8 mouse cellular contexts compared by ENCODE assay signal in the genomic region with DNA sequence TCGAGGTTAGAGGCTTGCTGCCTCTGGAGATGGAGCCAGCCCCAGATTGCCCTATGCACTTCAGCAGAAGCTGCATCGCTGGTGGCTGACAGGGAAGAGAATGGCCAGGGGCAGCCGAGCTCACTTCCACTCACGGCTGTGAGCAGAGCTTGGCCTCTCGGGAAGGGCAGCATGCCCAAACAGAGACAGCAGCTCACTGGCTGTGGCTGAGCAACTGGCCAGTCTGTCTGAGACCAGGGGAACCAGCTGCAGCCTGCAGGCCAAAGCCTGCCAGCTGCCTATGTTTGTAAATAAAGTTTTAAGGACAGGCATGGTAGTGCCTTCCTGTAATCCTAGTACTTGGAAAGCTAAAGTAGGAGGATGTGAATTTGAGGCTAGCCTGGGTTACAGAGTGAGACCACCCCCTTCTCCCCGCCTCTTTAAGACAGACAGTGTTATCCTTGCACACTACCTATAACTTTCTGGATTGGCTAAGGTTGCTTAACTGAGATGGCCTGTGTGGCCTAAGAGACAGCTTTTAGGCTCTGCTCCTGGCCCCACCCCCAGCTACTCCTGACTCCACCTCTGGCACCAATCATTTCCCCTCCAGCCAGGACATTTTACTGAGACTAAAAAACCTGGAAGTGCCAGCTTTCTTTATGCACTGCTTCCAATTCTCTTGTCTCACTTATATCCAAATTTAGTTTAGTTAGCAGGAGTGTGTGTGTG. TPM values are rescaled to one million over a fixed set of nuclear protein-coding genes. Genes with fewer than 3 reads are reported as not detected.
A peak's percentile ranks its signal among the peaks of the same experiment; 100 is the strongest.
DNase-seq lines count a peak whose midpoint lies in the region; ATAC-seq and TF ChIP-seq lines count a peak whose summit lies in the region.

No protein-coding gene starts in this region.

- H3K36me3 ChIP-seq in hindbrain, postnatal 0 days (ENCODE audit: insufficient read depth, low read length), result no peaks in the 10 kb centered on the region
- H3K36me3 ChIP-seq in hindbrain, embryonic 16.5 days (ENCODE audit: control insufficient read depth, insufficient read depth, low read length), result no peaks in the 10 kb centered on the region
- peaks cover 4% of the 10 kb centered on the region; the same call in 1 of the 2 replicates for H3K36me3 ChIP-seq in lung, embryonic 14.5 days (ENCODE audit: insufficient read depth)

- H3K9ac ChIP-seq in hindbrain, postnatal 0 days (replicated peaks; ENCODE audit: low read length), result no peak overlapping the region
- H3K9ac ChIP-seq in hindbrain, embryonic 16.5 days (ENCODE audit: low read depth, low read length), result no peak overlapping the region
- no peak overlapping the region for H3K9ac ChIP-seq in lung, embryonic 14.5 days

- 39% methylated on average over 6 of the region's 6 CpGs for WGBS in hindbrain, postnatal 0 days
- 49% methylated on average over 6 of the region's 6 CpGs for WGBS in hindbrain, embryonic 16.5 days
- 36% methylated on average over 6 of the region's 6 CpGs for WGBS in lung, embryonic 14.5 days

- H3K4me3 ChIP-seq in hindbrain, postnatal 0 days (ENCODE audit: low read length), result no peak overlapping the region
- no peak overlapping the region for H3K4me3 ChIP-seq in hindbrain, embryonic 16.5 days (ENCODE audit: low read length)
- H3K4me3 ChIP-seq in lung, embryonic 14.5 days (ENCODE audit: low read depth, low read length), result no peak overlapping the region

- H3K27ac ChIP-seq in hindbrain, postnatal 0 days, result no peak overlapping the region
- H3K27ac ChIP-seq in hindbrain, embryonic 16.5 days (ENCODE audit: low read depth, low read length), result no peak overlapping the region
- no peak overlapping the region; the same call in 1 of the 2 replicates for H3K27ac ChIP-seq in lung, embryonic 14.5 days (ENCODE audit: low read depth)

- ATAC-seq in hindbrain, postnatal 0 days, result peak; percentile 62; the same call in 1 of the 2 replicates
- no peak for ATAC-seq in hindbrain, embryonic 16.5 days
- no peak for ATAC-seq in lung, embryonic 14.5 days (ENCODE audit: insufficient read depth)

- H3K27me3 ChIP-seq in hindbrain, postnatal 0 days (ENCODE audit: insufficient read depth, low read length), result no peaks in the 10 kb centered on the region
- H3K27me3 ChIP-seq in hindbrain, embryonic 16.5 days (replicated peaks; ENCODE audit: control insufficient read depth, insufficient read depth, low read length), result no peaks in the 10 kb centered on the region
- H3K27me3 ChIP-seq in lung, embryonic 14.5 days (ENCODE audit: insufficient read depth, low read length), result no peaks in the 10 kb centered on the region

- TF ChIP-seq CTCF in hindbrain, postnatal 0 days (IDR thresholded peaks at IDR 0.05; ENCODE audit: low read depth), result no peak
- TF ChIP-seq CTCF in lung, embryonic 14.5 days (IDR thresholded peaks at IDR 0.05; ENCODE audit: low read depth), result no peak

- peaks cover 13% of the 10 kb centered on the region for H3K4me1 ChIP-seq in hindbrain, postnatal 0 days (ENCODE audit: insufficient read depth, low read length)
- peaks cover 16% of the 10 kb centered on the region for H3K4me1 ChIP-seq in hindbrain, embryonic 16.5 days (ENCODE audit: control insufficient read depth, insufficient read depth, low read depth, low read length)
- peaks cover 17% of the 10 kb centered on the region for H3K4me1 ChIP-seq in lung, embryonic 14.5 days (ENCODE audit: insufficient read depth)

- DNase-seq in hindbrain, postnatal 0 days (ENCODE audit: low spot score), result peak; percentile 54
- DNase-seq in NIH3T3 (ENCODE audit: low read depth), result peak; percentile 43
- DNase-seq in gastrocnemius, postnatal 14 days, result peak; percentile 75
- DNase-seq in lung, embryonic 14.5 days, result peak; percentile 48
- no peak for DNase-seq in yolk sac, embryonic 10.5 days (ENCODE audit: low spot score)
- no peak for DNase-seq in cerebellum, postnatal 36 days
- no peak for DNase-seq in frontal cortex, adult 2 months (ENCODE audit: extremely low spot score in 1 of 2, low spot score in 1 of 2)

- no peaks in the 10 kb centered on the region for H3K9me3 ChIP-seq in hindbrain, postnatal 0 days (ENCODE audit: low read length)
- H3K9me3 ChIP-seq in hindbrain, embryonic 16.5 days (ENCODE audit: control insufficient read depth, low read length), result no peaks in the 10 kb centered on the region
- no peaks in the 10 kb centered on the region for H3K9me3 ChIP-seq in lung, embryonic 14.5 days (ENCODE audit: low read depth, low read length)

- no peak overlapping the region for H3K4me2 ChIP-seq in hindbrain, postnatal 0 days (ENCODE audit: low read depth, low read length)
- no peak overlapping the region for H3K4me2 ChIP-seq in hindbrain, embryonic 16.5 days (ENCODE audit: low read length)
- no peak overlapping the region for H3K4me2 ChIP-seq in lung, embryonic 14.5 days

- intact Hi-C loops in gastrocnemius, postnatal 14 days (cut with DNase I; ENCODE audit: low total_unique reads), result no loop called here

RNA-seq across cellular contexts. Expression of a gene that starts 11.5 kb away (rescaled TPM):
- 23.3 and 24.0 TPM in 2 replicates for total RNA-seq in hindbrain, postnatal 0 days (2014; rRNA removed)
- 4.6 and 6.0 TPM in 2 replicates for polyA plus RNA-seq in hindbrain, postnatal 0 days (2015; fragmentation: Nextera tagmentation; extraction: Ambion mirVana)
- 3.1 and 5.1 TPM in 2 replicates for polyA plus RNA-seq in hindbrain, embryonic 16.5 days (2015; fragmentation: Nextera tagmentation; extraction: Ambion mirVana)
- 10 to 100 TPM; 12.2 to 14.7 TPM for total RNA-seq in gastrocnemius, postnatal 14 days (2021)
- polyA plus RNA-seq in lung, embryonic 14.5 days (2014; fragmentation: Nextera tagmentation; extraction: Ambion mirVana), result 5.4 and 7.9 TPM in 2 replicates
- 19.1 and 19.2 TPM in 2 replicates for polyA plus RNA-seq in frontal cortex, adult 2 months (2012; rRNA removed)

RNA-seq across cellular contexts. Expression of a gene that starts 50.9 kb away (rescaled TPM):
- total RNA-seq in hindbrain, postnatal 0 days (2014; rRNA removed), result 12.8 and 22.1 TPM in 2 replicates
- polyA plus RNA-seq in hindbrain, postnatal 0 days (2015; fragmentation: Nextera tagmentation; extraction: Ambion mirVana), result 7.5 and 7.9 TPM in 2 replicates
- polyA plus RNA-seq in hindbrain, embryonic 16.5 days (2015; fragmentation: Nextera tagmentation; extraction: Ambion mirVana), result 12.3 and 13.7 TPM in 2 replicates
- 1 to 10 TPM; 3.4 to 3.9 TPM for total RNA-seq in gastrocnemius, postnatal 14 days (2021)
- 8.9 and 9.9 TPM in 2 replicates for polyA plus RNA-seq in lung, embryonic 14.5 days (2014; fragmentation: Nextera tagmentation; extraction: Ambion mirVana)
- polyA plus RNA-seq in frontal cortex, adult 2 months (2012; rRNA removed), result 30.7 and 30.8 TPM in 2 replicates

Comparison
In these comparisons a context has a peak if more than half of its experiments do, and no peak if none do; other contexts are left out.
1. DNase-seq: peak in hindbrain, postnatal 0 days (single experiment), NIH3T3 (single experiment), gastrocnemius, postnatal 14 days (single experiment) and lung, embryonic 14.5 days (single experiment); none in yolk sac, embryonic 10.5 days (single experiment), cerebellum, postnatal 36 days (0 of 2) and frontal cortex, adult 2 months (0 of 2).